Mouse (Mus musculus): ENCODE data around the gene Thrap3.
"Not testable (repeated sequence)": the region's sequence is repeated elsewhere in the genome, so short reads cannot be mapped to it uniquely, and the experiment has no call there.

Thrap3 gene

DNA sequence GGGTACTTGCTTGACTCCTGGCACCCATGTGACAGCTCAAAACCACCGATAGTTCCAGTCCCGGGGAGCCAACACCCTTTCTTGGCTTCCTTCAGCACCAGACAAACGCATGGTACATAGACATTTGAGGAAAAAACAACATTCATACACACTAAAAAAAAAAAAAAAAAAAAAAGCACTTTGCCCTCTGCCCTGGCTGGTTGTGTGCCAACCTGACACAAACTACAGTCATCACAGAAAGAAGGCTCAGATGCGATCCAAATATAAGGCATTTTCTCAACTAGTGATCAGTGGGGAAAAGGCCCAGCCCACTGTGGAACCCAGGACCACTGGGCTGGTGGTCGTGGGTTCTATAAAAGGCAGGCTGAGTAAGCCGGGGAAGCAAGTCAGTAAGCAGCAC is 33.7 kb downstream of the Thrap3 start:
- in situ Hi-C loops (cut with MboI, MseI) = no loop called here

DNA sequence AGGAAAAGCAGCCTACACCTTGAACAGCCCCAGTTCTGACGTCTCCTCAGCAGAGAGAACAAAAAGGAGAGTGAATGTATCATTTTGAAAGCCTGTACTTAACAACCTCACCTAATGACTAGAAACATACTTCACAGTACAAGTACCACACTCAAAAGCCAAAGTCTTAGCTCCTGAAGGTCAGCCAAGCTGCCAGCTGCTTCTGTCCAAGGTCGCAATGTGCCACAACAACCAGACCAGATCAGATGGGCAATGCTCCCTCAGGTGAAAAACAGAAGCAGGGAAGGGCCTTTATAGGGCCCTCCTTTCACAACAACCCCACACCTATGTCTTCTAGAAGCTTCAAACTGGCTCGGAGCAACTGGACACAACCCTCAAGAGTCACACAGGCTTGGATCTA is 36.5 kb downstream of the Thrap3 start:
- in situ Hi-C loops (cut with MboI, MseI) = no loop called here

DNA sequence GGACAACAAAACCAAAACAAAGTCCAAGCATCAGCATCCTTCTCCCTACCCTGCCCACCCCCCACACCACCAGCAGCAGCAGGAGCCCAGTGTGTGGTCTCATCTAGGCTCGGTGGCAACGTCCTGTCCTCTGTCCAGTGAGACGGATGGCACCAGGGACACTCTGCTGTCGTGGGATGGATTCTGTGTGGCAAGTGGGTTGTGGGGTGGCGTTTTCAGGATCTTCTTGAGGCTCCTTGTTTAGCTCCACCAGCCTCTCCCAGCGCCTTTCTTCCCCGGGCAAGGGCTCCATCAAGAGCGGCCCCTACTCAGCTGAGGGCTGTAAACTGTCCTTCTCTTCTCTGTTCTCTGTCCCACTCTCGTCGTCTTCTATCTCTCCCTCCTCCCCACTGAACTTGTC is 37.5 kb downstream of the Thrap3 start:
- in situ Hi-C loops (cut with MboI, MseI) = not testable (repeated sequence)

DNA sequence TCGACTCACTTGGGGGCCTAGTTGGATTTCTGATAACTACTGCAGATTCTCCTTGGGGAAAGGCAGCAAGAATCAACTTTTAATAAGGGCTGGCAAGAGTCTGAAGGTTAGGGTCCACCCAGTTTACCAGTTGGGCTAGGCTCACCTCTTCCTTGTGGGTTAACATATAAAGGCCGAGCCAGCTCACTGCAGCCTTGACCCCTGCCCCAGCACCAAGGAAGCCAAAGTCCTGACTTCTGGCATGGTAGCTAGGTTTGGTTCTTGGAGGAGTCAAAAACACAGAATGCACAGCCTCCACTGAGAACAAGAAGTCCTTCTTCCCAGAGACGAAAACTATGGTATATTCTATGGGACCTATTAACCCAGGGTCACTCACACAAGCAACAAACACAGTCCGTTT is 38.9 kb downstream of the Thrap3 start:
- in situ Hi-C loops (cut with MboI, MseI) = no loop called here

DNA sequence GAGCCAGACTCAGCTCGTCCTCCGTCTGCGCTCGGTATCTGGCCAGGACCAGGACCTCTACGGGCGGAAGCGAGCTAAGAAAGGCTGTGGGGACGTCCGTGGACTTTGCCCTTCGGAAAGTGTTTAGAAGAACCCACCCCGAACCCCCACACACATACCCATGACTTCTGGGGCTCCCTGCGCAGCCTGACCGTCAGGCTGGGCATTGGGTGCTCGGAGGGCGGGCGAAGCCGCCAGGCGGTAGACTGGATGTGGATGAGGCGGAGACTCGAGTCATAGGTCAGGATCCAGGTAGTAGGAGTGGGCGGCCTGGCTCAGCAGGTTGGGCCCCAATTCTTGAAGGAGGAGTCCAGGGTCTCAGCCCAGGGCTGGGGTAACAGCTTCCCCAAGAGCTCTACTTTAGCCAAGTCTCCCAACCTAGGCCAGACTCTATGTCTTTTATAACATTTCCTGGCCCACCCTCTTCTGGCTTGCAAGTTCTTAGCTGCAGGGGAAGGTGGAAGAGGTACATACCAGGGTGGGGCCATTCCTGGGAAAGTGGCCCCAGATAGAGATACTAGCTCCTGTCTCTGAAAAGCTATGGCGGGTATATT is 39.4 kb downstream of the Thrap3 start, which contains the start of gene Sh3d21:
Gene Sh3d21 (minus strand): TSS at position 425 of the 593 bp plus-strand sequence.
- in situ Hi-C loops (cut with MboI, MseI) = no loop called here

DNA sequence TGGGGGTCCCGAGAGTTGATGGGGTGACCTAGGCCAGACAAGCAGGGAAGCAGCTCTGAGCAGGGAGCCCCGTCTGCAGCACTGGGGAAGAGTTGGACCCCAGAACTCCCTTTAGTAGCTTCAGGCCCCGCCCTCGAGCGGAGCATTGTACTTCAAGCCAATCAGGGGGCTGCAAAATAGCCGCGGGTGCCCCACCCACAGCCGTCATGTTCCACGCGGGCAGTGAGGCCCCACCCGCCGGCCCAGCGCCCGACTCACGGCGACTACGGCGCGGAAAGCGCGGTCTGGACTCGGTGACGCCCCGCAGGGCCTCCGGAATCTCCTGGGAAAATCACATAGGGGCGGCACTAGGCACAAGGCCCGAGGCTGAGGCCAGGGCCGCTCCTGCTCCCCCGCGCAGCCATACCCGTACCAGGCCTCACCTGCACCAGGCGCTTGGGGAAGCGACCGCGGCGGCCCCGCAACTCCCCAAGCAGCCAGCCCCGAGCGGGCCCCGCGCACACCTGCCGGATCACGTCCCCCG is 40.0 kb downstream of the Thrap3 start:
- in situ Hi-C loops (cut with MboI, MseI) = no loop called here

DNA sequence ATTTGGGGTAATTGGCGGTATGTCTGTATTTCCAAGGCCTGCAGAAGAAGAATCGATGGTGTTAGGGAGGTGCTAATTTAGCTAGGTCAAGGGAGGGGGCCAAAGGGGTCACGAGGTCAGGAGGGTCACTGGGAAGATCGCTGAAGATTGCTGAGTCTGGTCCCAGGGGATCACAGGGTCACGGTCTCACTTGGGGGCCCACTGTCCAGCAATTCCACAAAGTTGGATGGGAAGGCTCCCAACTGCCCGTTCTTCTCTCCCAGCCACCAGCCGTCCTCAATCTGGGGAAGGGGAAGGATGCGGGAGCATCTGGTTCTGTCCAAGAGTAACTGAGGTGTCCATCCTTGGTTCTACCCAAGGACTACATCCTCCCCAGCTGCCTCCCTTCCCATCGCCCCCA is 40.6 kb downstream of the Thrap3 start:
- in situ Hi-C loops (cut with MboI, MseI) = no loop called here

DNA sequence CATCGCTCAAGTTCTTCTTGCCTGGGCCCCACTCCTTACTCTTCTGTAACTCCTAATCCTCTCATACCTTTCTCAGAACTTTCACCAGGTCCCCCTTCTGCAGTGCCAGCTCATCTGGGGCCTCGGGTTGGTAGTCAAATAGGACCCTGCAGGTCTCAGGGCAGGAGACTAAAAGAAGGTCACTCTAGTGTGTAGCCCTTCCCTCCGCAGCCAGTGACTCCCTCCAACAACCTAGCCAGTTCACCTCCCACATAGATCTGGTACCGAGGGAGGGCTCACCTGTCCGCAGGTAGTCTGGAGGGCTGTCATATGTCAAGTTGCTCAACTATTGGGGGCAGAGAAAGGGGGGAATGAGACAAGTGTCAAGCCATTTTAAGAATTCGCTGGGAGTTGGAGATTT is 41.1 kb downstream of the Thrap3 start:
- in situ Hi-C loops (cut with MboI, MseI) = no loop called here

DNA sequence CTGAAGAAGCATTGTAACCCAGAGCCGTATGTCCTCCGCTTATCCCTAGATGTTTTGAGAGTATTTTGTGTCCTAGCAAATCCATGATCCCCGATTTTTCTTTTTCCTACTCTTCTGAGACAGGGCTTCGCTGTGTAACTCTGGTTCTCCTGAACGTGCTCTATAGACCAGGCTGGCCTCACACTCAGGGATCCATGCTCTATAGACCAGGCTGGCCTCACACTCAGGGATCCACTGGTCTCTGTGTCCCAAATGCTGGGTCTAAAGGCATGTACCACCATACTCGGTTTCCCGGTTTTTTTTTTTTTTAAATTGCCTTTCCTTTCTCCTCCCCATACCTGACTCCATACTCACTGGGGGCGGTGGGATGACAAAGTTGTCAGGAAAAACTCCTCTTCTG is 41.6 kb downstream of the Thrap3 start:
- in situ Hi-C loops (cut with MboI, MseI) = no loop called here

DNA sequence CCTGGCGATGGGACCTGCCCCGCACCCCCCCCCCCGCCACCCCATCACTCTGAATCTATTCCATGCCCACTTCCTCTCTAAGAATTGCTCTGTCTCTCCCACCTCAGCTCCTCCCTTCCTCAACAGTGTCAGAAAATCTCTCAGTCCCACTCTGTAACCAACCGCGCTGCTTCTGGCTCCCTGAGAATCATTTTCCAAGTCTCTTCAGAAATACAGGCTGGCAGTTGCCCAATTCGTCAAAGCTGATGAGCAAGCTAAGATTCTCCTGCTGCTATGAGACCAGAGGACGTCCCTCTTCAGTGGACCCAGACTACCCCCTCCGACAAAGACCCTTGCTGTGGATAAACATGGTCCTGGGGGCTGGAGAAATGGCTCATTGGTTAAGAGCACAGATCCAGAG is 43.1 kb downstream of the Thrap3 start:
- in situ Hi-C loops (cut with MboI, MseI) = no loop called here

DNA sequence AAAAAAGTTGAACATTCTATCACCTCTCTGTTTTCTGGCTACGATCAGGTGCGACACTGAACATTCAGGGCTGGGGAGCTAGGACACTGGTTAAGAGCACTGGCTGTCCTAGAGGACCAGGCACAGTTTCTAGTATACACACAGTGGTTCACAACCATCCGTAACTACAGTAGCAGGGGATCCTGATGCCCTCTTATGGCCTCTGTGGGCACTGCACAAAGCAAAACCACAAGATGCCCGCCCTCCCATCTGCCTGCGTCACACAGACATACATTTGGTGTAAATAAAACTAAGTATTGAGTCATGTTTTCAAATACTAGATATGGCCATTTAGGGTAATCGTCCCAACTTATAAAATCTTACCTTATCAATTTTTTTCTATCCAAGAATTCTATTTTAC is 45.0 kb downstream of the Thrap3 start:
- in situ Hi-C loops (cut with MboI, MseI) = no loop called here

DNA sequence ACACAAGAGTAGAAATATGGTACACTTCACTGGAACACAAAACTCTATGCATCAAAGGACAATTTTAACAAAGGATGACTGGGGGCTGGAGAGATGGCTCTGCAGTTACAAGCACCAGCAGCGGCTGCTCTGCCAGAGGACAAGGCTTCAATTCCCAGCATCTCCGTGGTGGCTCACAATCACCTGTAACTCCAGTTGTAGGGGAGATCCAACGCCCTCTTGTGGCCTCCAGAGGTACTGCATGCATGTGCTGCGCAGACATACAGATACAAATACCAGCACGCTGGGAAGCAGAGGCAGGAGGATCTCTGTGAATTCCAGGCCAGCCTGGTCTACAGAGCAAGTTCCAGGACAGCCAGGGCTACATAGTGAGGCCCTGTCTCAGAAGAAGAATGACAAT is 45.9 kb downstream of the Thrap3 start:
- in situ Hi-C loops (cut with MboI, MseI) = no loop called here

DNA sequence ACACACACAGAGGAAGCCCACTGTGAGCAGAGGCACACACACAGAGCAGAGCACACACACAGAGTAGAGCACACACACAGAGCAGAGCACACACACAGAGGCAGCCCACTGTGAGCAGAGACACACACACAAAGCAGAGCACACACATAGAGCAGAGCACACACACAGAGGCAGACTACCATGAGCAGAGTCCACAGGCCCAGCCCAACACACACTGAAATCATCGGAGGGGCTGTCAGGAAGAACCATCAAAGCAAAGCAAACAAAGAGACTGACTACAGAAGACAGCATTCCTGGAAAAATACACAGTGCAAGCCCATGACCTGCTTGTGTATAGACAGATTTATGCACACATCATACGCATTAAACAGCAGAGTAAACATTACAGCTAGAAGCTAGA is 46.7 kb downstream of the Thrap3 start:
- in situ Hi-C loops (cut with MboI, MseI) = no loop called here

DNA sequence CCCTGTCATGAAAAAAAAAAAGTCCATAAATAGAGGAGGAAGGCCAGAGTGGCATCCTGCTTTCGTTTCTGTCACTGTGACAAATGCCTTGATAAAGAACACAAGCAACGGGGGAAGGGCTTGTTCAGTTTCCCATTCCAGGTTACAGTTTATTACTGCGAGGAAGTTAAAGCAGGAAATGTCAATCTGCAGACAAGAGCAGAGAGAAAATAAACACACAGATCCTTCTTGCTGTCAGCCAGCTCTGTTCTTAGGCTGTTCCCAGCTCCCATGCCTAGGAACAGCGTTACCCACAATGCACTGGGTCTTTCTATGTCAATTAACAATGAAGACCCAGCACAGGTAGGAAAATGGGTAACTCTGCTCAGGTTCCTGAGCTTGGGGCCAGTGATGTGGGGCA is 47.4 kb downstream of the Thrap3 start:
- in situ Hi-C loops (cut with MboI, MseI) = no loop called here

DNA sequence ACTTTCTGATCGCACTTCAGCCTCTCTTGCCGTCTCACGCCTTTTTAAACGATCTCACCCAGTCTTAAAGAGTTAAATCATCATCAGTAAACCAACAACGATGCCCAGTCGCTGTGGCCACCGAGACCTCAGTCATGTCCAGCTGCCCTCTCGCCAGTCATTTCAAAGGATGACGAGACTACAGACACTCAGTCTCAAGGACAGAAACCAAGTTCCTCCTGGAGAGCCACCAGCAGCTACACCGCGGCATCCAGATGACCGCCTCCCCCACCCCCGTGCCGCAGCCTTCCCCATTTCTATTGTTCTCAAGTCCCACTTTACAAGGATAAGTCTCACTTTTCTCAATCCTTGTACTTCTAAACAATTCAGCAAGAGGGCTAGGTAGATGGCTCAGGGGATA is 49.7 kb downstream of the Thrap3 start:
- in situ Hi-C loops (cut with MboI, MseI) = loop anchor here (5.0 kb wide), 1 partner anchor 66 kb away; no protein-coding TSS in a partner anchor

DNA sequence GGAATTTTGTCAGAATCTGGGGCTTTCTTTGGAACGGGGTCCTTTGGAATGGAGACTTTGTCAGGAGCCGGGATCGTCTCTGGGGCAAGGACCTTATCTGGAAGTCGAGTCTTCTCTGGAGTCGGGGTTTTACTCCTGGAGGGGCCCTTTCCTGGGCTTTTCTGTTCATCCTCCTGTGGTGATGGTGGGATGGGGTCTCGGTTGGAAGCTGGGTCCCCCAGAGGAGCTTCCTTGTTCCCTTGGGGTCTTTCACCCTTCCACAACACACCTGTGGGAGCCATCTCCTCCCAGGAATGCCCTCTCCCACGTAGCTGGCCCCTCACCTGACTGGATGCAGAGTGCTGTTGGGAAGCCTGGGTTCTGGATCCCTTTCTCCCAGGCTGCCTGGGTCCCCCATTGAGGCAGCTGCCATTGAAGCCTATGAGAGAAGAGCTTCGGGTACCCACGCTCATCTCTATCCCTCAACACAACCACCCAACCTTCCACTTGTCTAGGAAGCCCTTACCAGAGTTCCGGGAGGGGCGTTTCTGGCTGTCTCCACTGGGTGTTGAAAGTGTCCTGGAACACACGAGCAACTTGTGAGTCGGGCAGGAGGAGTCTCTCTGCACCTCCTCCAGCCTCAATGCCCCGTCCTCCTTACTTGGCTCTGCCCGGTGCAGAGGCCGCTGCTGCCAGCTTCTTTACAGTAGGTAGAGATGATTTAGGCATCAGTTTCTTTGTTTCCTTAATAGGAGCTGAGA is 50.7 kb downstream of the Thrap3 start:
- in situ Hi-C loops (cut with MboI, MseI) = loop anchor here (5.0 kb wide), 1 partner anchor 65 kb away; no protein-coding TSS in a partner anchor

DNA sequence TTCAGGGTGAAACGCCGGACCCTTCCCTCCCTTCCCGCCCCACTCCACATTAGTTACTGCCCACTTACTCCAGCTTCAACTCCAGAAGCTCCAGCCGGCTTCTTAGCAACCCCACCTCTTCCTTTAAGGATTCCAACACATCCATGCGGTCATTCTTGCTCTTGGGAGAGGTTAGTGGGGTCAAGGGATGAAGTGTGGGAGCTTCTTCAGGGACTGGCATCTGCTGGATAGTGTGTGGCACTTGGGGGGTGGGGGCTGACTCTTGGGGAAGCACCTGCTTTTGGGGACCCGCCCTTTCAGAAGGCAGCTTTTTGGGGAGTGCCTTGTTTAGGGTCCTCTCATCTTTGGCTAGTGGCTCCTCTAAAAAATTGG is 51.6 kb downstream of the Thrap3 start:
- in situ Hi-C loops (cut with MboI, MseI) = loop anchor here (5.0 kb wide), 1 partner anchor 64 kb away; no protein-coding TSS in a partner anchor

DNA sequence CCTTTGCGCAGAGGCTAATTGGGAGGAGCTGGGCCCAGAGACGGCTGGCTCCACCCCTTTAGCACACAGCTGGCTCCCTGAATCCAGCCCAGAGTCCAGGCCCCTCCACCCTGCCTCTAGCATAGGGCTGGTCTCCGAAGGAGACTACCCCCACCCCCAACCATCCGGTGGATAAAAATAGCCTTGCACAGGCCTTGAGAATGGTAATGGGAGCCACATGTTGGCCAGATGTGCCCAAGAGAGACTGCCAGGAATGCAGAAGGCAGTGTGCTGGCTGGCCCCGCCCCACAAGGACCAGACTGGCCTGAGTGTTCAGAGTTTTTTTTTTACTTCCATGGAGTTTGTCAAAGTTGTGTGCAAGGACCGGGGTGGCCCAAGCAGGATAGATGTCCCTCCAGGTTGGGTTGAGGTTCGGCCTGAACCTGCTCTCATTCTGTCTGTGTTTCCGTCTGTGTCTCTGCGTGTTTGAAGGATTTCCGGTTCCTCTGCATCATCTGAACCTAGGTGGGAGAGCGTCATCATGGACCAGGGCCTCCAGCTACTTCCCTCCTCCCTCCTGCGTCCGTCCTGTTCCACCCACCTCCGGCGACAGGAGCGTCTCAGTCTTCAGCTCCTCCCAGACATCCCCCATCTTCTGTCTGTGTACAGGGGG is 52.1 kb downstream of the Thrap3 start:
- in situ Hi-C loops (cut with MboI, MseI) = loop anchor here (5.0 kb wide), 1 partner anchor 63 kb away; no protein-coding TSS in a partner anchor

DNA sequence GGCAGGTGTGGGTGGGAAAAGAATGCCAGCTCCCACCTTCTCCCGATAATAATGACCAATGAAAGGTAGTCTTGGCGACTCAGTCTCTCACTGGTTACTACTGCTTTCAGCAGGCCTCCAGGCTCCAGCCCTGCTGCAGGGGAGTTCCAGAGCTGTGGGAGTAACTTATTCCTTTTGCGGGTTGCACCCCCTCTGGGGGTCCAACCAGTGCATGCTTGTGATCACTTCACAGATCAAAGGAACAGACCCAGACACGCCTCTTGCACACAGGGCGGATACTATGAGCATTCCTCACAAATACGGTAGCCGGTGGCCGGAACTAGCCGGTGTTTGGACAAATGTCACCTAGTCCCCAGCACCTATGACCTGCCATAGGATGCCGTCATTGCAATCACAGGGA is 52.8 kb downstream of the Thrap3 start:
- in situ Hi-C loops (cut with MboI, MseI) = loop anchor here (5.0 kb wide), 1 partner anchor 62 kb away; no protein-coding TSS in a partner anchor

DNA sequence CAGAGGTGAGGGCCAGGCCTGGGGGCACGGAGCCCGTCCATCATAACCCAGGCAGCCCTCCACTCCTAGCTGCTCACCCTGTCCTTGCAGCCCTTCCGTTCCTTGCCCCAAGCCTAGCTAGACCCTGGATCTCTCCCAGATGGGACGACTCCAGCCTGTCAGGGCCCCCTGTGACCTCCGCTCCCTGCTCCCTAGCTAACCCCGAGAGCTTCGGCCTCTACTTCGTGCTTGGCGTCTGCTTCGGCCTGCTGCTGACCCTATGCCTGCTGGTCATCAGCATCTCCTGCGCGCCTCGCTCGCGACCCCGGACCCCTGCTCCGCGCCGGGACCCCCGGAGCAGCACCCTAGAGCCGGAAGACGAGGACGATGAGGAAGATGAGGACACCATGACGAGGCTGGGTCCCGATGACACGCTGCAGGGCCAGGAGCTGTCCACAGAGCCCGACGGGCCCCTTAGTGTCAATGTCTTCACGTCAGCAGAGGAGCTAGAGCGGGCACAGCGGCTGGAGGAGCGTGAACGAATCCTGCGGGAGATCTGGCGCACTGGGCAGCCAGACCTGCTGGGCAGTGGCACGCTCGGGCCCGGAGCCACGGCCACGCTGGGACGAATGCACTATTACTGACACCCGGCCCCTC is 53.4 kb downstream of the Thrap3 start:
- in situ Hi-C loops (cut with MboI, MseI) = no loop called here

DNA sequence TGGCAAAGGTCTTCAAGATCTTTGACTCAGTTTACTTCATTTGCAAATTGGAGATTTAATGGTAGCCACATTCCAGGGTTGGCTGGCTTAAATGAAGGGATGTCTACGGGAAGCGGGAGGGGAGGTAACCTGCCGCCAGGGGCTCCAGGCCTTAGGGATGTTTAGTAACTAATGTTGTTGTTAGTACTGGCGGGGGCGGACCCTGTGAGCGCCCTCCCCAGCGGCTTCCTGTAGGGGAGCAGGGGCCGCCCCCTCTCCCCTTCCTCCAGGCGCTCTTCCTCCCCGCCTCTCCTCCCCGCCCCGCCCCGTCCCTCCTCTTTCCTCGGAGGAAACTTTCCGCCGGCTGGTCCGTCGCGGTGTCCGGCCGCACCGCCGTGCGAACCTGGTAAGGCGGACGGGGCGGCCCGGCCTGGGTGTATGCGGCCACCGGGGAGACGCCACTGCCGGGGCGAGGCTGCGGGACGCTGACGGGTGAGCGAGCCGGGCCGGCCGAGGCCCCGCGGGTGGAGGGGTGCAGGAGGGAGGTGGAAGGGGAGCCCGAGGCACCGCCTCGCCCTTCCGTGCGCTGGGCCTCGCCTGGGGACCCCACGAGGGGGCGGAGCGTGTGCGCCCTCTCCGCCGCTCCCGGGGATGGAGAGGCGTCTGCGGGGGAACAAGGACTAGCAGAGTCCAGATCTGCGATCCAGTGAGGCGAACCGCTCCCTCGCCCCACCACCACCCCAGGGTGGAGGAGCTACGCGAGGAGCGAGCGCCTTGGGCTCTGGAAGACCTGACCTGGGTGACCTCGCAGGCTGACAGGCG is 54.2 kb downstream of the Thrap3 start:
- in situ Hi-C loops (cut with MboI, MseI) = no loop called here

Data from T-helper 1 cell (primary cell).